Mouse (Mus musculus) activated CD4-positive, CD25-positive, alpha-beta regulatory T cell, adult 9 weeks (primary cell): ENCODE data around the gene N4bp3. TPM values are rescaled to one million over a fixed set of nuclear protein-coding genes. Genes with fewer than 3 reads are reported as not detected.

Source experiments
- polyA plus RNA-seq: library from polyadenylated mRNA; unstranded; fragments of 100-300 nt; shearing (Covaris generic); gene quantifications from one replicate; pipeline ENCODE4 v1.2.1, GENCODE M21; 2017

Gene N4bp3
- 9.0 TPM for polyA plus RNA-seq

DNA sequence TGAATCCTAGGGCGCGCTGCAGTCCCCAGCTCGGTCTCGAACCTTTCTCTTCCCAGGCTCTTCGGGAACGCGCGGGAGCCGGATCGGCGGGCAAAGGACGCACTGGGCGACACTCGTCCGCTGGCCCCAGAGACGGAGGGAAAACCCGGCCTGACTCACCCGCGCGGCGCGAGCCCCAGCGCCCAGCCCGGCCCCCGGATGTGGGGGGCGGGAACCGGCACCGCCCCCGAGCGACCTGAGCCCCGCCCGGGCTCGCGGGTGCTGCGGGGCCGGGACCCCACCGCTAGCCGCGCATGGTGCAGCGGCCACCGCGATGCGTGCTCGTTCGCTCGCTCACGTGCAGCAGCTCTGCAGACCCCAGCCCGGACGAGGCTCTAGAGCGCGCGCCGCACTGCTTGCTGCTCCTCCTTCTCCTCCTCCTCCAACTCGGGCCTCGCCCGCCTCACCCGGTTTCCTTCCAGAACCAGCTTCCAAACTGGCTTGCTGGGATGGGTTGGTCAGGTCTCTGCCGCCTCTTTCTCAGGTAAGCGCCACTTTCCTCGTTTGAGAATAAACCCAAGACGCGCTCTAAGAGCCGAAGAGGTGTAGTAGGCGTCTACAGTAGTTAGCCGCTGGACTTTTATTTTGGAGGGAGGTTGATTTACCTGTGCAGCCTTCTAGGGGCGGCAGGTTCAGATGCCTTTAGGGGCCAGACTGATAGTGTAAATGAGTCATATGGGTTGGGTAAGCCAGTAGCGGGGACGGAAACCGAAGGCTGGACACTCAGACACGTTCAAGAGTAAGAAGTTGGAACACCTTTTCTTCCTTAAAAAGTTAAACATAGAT, at the start of gene N4bp3, which contains the start of gene D930048N14Rik:
TSS of gene N4bp3 (minus strand) at position 152 of the 825 bp plus-strand sequence.
TSS of gene D930048N14Rik (plus strand) at position 264 of the 825 bp plus-strand sequence.

DNA sequence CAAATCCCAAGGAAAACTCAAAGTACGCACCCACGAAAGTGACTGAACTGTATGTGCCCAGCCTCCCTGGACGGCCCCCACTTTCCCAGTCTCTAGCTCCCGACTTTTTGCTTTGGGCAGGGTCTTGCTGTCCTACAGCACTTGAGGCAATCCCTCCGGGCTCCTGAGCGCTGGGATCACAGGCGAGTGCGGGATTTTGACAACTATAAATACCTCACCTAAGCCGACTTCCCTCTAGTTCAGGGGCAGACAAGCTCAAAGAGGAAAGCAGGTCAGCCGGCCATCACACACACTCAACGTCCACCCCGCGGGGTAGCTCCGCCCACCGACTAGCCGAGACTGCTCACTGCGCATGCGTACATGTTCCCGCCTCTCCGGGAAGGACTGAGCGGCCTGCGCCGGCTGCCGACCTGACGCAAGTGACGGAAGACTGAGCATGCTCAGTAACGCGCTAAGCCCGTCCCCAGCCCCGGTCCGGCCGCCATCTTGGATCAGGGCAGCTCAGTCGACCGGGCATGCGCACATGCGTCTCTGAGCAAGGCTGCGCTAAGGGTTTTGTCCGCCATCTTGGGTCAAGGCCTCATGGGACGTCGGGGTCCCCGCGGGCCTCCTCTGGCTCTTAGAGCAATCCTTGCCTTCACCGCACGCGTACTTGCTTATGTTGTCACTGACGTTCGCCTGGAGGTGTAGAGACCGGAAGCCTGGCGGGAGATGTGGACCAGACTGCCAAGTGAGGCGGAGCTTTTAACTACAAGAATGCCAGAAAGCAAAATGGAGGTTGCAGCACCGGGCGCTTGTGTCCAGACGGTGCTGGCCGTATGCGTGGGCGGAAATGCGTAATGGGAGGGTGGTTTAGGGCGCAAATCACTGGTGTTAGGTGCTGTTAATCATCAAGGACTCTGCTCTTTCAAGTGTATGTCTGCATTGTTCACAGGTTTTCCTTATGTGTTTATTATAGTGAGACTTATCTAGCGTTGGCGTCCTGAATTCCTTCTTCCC, 38.0 kb upstream of the N4bp3 start, which contains the start of gene 0610009B22Rik:
TSS of gene 0610009B22Rik (minus strand) at position 545 of the 999 bp plus-strand sequence.

DNA sequence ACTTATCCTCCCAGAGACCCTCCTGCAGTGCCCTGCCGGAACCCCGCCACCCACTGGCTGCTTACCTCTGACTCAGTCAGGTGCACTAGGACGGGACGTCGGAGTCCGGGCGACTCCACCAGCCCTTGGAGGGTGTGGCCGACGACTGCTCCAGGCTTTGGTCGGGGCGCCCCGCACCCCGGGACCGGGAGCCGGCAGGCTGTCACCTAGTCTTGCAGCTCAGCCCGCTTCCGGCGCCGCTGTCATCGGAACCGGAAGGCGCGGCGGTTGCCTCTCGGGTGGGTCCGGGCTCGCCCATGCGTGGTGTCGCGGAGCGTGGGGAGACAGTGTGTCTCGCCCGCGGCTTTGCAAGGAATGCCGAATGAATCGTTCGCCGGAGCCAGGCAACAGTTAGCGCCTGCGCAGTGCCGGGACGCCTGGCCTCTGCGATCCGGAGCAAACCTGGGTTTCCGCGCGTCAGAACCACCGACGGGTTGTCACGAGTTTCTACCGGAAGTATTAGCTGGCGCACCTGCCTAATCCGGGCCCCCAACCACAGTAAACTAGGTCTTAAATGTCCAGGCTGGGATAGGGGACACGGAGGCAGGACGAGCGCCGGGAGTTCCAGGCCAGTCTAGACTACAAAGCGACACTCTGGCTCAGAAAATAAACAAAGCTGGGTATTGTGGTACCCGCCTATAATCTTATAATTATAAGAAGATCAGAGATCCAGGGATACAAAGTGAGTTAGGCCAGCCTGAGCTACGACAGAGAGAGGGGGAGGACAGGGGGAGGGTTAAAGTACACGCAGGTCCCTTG, 14.9 kb downstream of the N4bp3 start, which contains the start of gene Rmnd5b:
TSS of gene Rmnd5b (minus strand) at position 372 of the 798 bp plus-strand sequence.

DNA sequence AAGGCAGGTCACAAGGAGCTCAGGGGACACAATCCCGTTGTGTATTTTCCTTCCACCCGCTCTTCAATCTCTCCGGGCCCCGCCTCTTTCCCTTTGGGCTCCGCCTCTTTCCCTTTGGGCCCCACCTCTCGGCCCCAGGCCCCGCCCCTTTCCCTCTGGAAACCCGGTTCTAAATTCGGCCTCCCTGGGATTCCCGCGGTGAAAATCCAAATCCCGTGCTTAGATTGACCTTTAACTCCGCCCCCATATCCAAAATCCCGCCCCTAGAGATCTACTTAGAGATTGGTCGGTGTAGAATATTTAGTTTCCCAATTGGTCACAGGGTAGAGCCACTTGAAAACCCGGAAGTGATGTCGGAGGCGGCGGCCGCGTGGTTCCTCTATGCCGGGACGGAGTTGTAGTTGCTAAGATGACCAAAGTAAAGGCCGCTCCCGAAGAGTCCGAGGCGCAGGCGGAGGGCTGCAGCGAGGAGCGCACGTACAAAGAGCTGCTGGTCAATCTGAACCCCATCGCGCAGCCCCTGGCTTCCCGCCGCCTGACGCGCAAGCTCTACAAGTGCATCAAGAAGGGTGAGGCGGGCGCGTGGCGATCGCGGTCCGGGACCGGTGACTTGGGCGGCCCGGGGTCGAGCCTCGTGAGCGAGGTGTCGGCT, 31.1 kb downstream of the N4bp3 start, which contains the start of gene Nhp2:
TSS of gene Nhp2 (plus strand) at position 327 of the 652 bp plus-strand sequence.

DNA sequence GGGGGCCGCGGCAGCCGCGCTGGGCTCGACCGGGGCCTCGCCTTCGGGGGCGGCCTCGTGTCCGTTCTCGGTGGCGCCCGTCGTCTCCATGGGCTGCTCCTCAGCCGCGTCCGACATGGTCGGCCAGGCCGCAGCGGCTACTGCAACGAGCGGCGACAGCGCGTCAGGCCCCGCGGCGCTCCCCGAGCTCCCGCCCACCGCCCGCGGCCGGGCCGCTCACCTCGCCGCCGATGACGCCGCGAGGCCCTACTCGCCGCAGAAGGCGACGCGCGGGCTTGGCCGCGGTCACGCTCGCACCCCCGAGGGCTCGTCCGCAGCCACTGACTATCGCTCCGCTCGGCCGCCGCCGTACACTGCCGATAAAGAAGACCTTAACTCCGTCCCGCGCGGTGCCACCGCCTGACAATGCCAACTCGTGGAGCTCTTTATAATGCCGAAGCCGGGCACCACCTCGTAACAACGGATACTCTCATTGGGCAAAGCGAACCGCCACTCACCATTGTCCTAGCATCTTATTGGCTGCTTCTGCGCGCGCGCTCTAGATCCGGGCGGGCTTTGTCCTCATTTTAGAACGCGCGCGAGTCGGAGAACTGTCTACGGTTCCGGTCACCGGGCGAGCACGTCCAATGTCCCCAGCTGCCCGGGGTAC, 44.1 kb downstream of the N4bp3 start, which contains the start of gene Hnrnpab:
TSS of gene Hnrnpab (minus strand) at position 401 of the 649 bp plus-strand sequence.

Other genes starting within 250 kb of the N4bp3 start
- gene Phykpl, start 66.1 kb downstream of the N4bp3 start, polyA plus RNA-seq = 23.5 TPM
- gene Hnrnpab, start 44.0 kb downstream of the N4bp3 start, polyA plus RNA-seq = 26.2 TPM
- 118 TPM for gene Nhp2, start 31.1 kb downstream of the N4bp3 start, polyA plus RNA-seq
- gene Rmnd5b, start 14.9 kb downstream of the N4bp3 start, polyA plus RNA-seq = 86.9 TPM
- 1.0 TPM for gene D930048N14Rik, start 112 bp upstream of the N4bp3 start, polyA plus RNA-seq
- gene 0610009B22Rik, start 38.0 kb upstream of the N4bp3 start, polyA plus RNA-seq = 18.7 TPM
- gene Sec24a, start 112.8 kb upstream of the N4bp3 start, polyA plus RNA-seq = 32.4 TPM
- gene Sar1b, start 112.8 kb upstream of the N4bp3 start, polyA plus RNA-seq = 134 TPM
- 7.3 TPM for gene Jade2, start 206.8 kb upstream of the N4bp3 start, polyA plus RNA-seq